Mouse (Mus musculus) heart, embryonic 12.5 days (tissue): ENCODE measurements around the gene Krt2. TPM values are rescaled to one million over a fixed set of nuclear protein-coding genes. Genes with fewer than 3 reads are reported as not detected.
A peak's percentile ranks its signal among the peaks of the same experiment; 100 is the strongest.

Experiments
- ATAC-seq: fragments of 200-750 bp; cut with Nextera tagmentation; 2 replicates; pipeline ENCODE4 v1.8.0; 2017; ENCODE audit warnings: moderate TSS enrichment, moderate library complexity; ENCODE audit not compliant: insufficient number of reproducible peaks, low FRiP score
- H3K27ac ChIP-seq: fragments of 300-500 bp; sonication (generic); 2 replicates; pipeline ENCODE4 v1.5.1; 2016; ENCODE audit warnings: mild to moderate bottlenecking, moderate library complexity; ENCODE audit not compliant: poor library complexity, severe bottlenecking
- H3K27me3 ChIP-seq: fragments of 300-500 bp; sonication (generic); replicated peaks from 2 replicates; pipeline ENCODE4 v1.6.1; 2016; ENCODE audit warnings: mild to moderate bottlenecking, moderate library complexity
- H3K36me3 ChIP-seq: fragments of 300-500 bp; sonication (generic); 2 replicates; pipeline ENCODE4 v1.6.1; 2016; ENCODE audit warnings: mild to moderate bottlenecking, moderate library complexity
- H3K4me1 ChIP-seq: fragments of 300-500 bp; sonication (generic); replicated peaks from 2 replicates; pipeline ENCODE4 v1.6.1; 2016; ENCODE audit warnings: mild to moderate bottlenecking
- H3K4me2 ChIP-seq: fragments of 300-500 bp; sonication (generic); 2 replicates; pipeline ENCODE4 v1.6.1; 2016; ENCODE audit warnings: mild to moderate bottlenecking, moderate library complexity
- H3K4me3 ChIP-seq: fragments of 300-500 bp; sonication (generic); 2 replicates; pipeline ENCODE4 v1.5.1; 2016; ENCODE audit warnings: mild to moderate bottlenecking
- H3K9ac ChIP-seq: fragments of 300-500 bp; sonication (generic); 2 replicates; pipeline ENCODE4 v1.6.1; 2016; ENCODE audit warnings: mild to moderate bottlenecking, moderate library complexity
- H3K9me3 ChIP-seq: fragments of 300-500 bp; sonication (generic); replicated peaks from 2 replicates; pipeline ENCODE4 v1.6.1; 2016; ENCODE audit warnings: mild to moderate bottlenecking, moderate library complexity
- WGBS: fragments of 180-500 bp; shearing (Covaris S2); methylation state at CpG from one replicate; pipeline ENCODE4 v1.1.7; 2016; 5-methylcytosine and 5-hydroxymethylcytosine counted together
- polyA plus RNA-seq: library from polyadenylated mRNA; unstranded; fragments of >200 nt; fragmentation: Nextera tagmentation; extraction: Ambion mirVana; gene quantifications from 2 replicates; pipeline ENCODE4 v1.2.1, GENCODE M21; 2016

Krt2 gene
- polyA plus RNA-seq, result not detected in 2 replicates

DNA sequence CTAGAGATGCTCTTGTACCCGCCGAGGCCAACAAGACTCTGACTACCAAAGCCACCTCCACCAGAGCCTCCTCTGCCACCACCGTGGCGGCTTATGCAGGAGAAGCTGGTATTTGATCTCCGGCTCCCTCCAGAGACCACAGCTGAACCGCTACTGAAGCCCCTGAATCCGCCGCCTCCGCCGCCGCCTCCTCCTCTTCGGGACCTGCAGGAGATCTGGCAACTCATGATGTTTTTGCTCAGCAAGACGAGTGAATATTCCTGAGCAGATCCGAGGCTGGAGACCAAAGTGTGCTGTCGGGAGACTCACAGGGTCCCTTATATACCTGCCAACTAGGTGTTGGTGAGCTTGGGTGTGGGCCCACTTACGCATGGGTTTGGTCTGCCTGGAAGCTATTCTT lies at the start of gene Krt2:
TSS of gene Krt2 (minus strand) at position 295 of the 400 bp plus-strand sequence.
- Histone ChIP-seq H3K4me1 (no peaks in the 10 kb centered on the region), H3K9ac (no peak within 1 kb of the TSS), H3K36me3 (no peaks in the 10 kb centered on the region), H3K4me2 (no peak within 1 kb of the TSS), H3K27ac (no peak within 1 kb of the TSS), H3K4me3 (no peak within 1 kb of the TSS), H3K9me3 (no peaks in the 10 kb centered on the region), H3K27me3 (peaks cover 48% of the 10 kb centered on the region)
- no peak for ATAC-seq
- 51% methylated on average over 16 of the region's 16 CpGs for WGBS

- Histone ChIP-seq H3K9ac (no peak overlapping the region), H3K9me3 (no peaks in the 10 kb centered on the region), H3K4me3 (no peak overlapping the region), H3K27me3 (peaks cover 41% of the 10 kb centered on the region), H3K4me1 (no peaks in the 10 kb centered on the region), H3K27ac (no peak overlapping the region), H3K36me3 (no peaks in the 10 kb centered on the region), H3K4me2 (no peak overlapping the region)
- no peak for ATAC-seq
- WGBS, result 52% methylated on average over 7 of the region's 7 CpGs
Measured at GRCm38 (mm10) chr15:101866754-101867153, 48.8 kb upstream of the Krt2 start.

DNA sequence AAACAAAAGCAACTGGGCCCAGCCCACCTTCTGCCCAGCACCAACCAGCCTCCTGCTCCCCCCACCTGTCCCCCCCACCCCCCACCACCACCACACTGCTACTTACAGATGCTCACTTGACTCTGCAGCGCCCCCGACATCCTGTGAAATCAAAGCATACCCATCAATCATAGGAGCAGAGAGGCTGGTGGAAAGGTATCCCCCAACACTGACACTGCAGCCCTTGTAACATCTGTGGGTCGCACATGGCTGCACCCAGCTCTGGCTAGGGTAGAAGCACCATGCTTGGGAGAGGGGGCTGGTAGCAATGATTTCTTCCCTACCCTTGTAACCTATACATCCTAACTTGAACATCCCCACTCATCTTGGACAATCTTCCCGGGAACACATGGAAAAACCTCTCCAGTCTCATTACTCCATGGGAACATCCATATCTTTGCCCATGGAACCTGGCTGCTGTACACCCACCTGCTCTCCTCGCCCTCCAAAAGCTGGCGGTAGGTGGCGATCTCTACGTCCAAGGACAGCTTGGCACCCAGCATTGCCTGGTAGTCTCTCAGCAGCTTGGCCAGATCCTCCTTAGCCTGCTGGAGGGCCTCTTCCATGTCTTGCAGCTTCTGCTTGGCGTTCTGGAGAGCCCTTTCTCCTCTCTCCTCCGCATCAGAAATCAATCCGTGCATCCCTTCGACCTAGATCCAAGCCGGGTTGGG lies 42.6 kb upstream of the Krt2 start:
- Histone ChIP-seq H3K27ac (no peak overlapping the region), H3K36me3 (no peaks in the 10 kb centered on the region), H3K27me3 (peaks cover 58% of the 10 kb centered on the region), H3K4me1 (peaks cover 11% of the 10 kb centered on the region), H3K4me2 (peak overlapping the region; percentile 94), H3K9me3 (no peaks in the 10 kb centered on the region), H3K4me3 (no peak overlapping the region), H3K9ac (no peak overlapping the region)
- ATAC-seq, result no peak
- WGBS, result 48% methylated on average over 13 of the region's 13 CpGs

GRCm38 (mm10) chr15:101859735-101860170 lies 41.8 kb upstream of the Krt2 start:
- peak overlapping the region; percentile 94 for H3K4me2 ChIP-seq
- under 1% methylated on average over 32 of the region's 33 CpGs for WGBS
- no peaks in the 10 kb centered on the region for H3K9me3 ChIP-seq
- ATAC-seq, result no peak
- H3K4me3 ChIP-seq, result peak overlapping the region; percentile 55
- H3K27ac ChIP-seq, result no peak overlapping the region
- H3K27me3 ChIP-seq, result peaks cover 62% of the 10 kb centered on the region
- H3K36me3 ChIP-seq, result no peaks in the 10 kb centered on the region
- peak overlapping the region; percentile 62 for H3K9ac ChIP-seq
- peaks cover 11% of the 10 kb centered on the region for H3K4me1 ChIP-seq

GRCm38 (mm10) chr15:101858673-101859425 lies 40.9 kb upstream of the Krt2 start:
- H3K4me2 ChIP-seq, result peak overlapping the region; percentile 94
- no peak for ATAC-seq
- H3K9me3 ChIP-seq, result no peaks in the 10 kb centered on the region
- H3K27ac ChIP-seq, result no peak overlapping the region
- H3K4me1 ChIP-seq, result peaks cover 17% of the 10 kb centered on the region
- H3K36me3 ChIP-seq, result no peaks in the 10 kb centered on the region
- H3K27me3 ChIP-seq, result peaks cover 71% of the 10 kb centered on the region
- WGBS, result 5% methylated on average over 11 of the region's 11 CpGs
- H3K9ac ChIP-seq, result no peak overlapping the region
- H3K4me3 ChIP-seq, result peak overlapping the region; percentile 55

GRCm38 (mm10) chr15:101856696-101857095 lies 38.7 kb upstream of the Krt2 start:
- Histone ChIP-seq H3K9ac (no peak overlapping the region), H3K9me3 (no peaks in the 10 kb centered on the region), H3K4me1 (peaks cover 17% of the 10 kb centered on the region), H3K4me3 (no peak overlapping the region), H3K36me3 (no peaks in the 10 kb centered on the region), H3K27ac (no peak overlapping the region), H3K27me3 (peaks cover 81% of the 10 kb centered on the region), H3K4me2 (no peak overlapping the region)
- 55% methylated on average over 5 of the region's 5 CpGs for WGBS
- no peak for ATAC-seq

DNA sequence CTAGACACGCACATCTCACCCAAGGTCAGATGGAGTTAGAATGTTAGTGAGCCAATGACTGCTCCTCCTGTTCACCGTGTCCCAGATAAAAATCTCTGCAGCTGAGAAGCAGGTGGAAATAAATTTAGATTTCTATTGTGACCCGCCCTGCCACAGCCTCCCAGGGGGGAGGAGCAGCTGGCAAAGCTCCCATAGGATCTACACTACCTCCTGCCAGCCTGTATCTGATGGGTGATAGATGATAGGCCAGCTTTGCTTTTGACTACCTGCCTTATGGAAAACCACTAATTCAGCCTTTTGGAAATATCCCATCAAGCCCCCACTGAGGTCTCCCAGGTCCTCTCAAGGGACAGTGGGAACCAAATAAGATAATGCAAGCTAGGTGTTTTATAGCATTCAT lies 37.8 kb upstream of the Krt2 start:
- no peaks in the 10 kb centered on the region for H3K36me3 ChIP-seq
- 72% methylated on average over 3 of the region's 3 CpGs for WGBS
- ATAC-seq, result no peak

DNA sequence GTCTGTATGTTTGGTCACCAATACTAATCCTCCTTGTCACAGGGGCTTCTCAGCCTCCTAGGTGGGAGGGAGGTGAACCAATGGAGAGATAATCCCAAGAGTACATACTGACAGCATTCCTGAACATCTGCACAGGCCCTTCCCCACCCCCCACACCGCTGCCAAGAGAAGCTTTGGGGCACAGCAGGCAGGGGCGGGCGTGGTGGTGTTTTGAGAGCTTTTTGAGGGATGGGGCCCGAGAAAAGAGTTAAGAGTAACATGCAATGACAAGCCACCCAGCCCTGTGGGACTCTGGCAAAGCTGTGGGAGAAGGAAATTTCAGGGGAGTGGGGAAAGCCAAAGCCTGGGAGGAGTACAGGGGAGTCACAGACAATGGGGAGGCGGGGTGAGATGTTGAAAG lies 36.3 kb upstream of the Krt2 start:
- Histone ChIP-seq H3K9me3 (no peaks in the 10 kb centered on the region), H3K36me3 (no peaks in the 10 kb centered on the region), H3K9ac (no peak overlapping the region), H3K4me1 (peaks cover 13% of the 10 kb centered on the region), H3K27ac (no peak overlapping the region), H3K4me2 (no peak overlapping the region), H3K4me3 (no peak overlapping the region), H3K27me3 (peaks cover 77% of the 10 kb centered on the region)
- no peak for ATAC-seq
- 16% methylated on average over 5 of the region's 5 CpGs for WGBS

More for the DNA sequence above, 37.8 kb upstream of the Krt2 start:
- Histone ChIP-seq H3K27me3 (peaks cover 81% of the 10 kb centered on the region), H3K4me3 (no peak overlapping the region), H3K4me1 (peaks cover 17% of the 10 kb centered on the region), H3K27ac (no peak overlapping the region), H3K9me3 (no peaks in the 10 kb centered on the region), H3K4me2 (no peak overlapping the region), H3K9ac (no peak overlapping the region)

DNA sequence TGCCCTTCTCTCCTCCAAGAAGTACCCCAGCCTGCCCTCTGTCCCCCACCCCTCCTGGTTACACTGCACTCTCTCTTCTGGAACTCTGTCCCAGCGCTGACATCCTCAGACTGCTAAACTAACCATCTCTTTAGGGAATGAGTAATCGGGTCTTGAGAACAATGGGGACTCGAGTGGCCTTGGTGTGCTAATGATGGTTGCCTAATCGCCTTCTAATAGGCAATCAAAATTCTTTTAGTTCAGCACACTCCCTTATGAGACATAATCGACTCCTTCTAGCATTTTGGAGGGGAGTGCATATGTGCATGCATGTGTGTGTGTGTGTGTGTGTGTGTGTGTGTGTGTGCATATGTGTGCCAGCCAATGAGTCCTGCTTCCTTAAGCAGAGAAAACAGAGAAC lies 34.6 kb upstream of the Krt2 start:
- Histone ChIP-seq H3K4me3 (no peak overlapping the region), H3K27me3 (peaks cover 79% of the 10 kb centered on the region), H3K9me3 (no peaks in the 10 kb centered on the region), H3K9ac (no peak overlapping the region), H3K27ac (no peak overlapping the region), H3K36me3 (no peaks in the 10 kb centered on the region), H3K4me1 (0 out of 2 replicates have a peak, but pooled peaks cover 6% of the 10 kb centered on the region), H3K4me2 (no peak overlapping the region)
- WGBS, result 53% methylated on average over 5 of the region's 5 CpGs
- ATAC-seq, result no peak

GRCm38 (mm10) chr15:101850694-101851093 lies 32.7 kb upstream of the Krt2 start, which contains the start of gene Krt1:
Gene Krt1 (minus strand): TSS chr15:101850794.
- H3K36me3 ChIP-seq, result no peaks in the 10 kb centered on the region
- 75% methylated on average over 6 of the region's 6 CpGs for WGBS
- peaks cover 75% of the 10 kb centered on the region for H3K27me3 ChIP-seq
- no peak within 1 kb of the TSS for H3K4me3 ChIP-seq
- no peak within 1 kb of the TSS for H3K9ac ChIP-seq
- ATAC-seq, result no peak
- H3K4me2 ChIP-seq, result no peak within 1 kb of the TSS
- no peak within 1 kb of the TSS for H3K27ac ChIP-seq
- H3K9me3 ChIP-seq, result no peaks in the 10 kb centered on the region
- H3K4me1 ChIP-seq, result peaks cover 7% of the 10 kb centered on the region; the same call in 1 of the 2 replicates

GRCm38 (mm10) chr15:101845971-101846403 lies 28.0 kb upstream of the Krt2 start:
- WGBS, result under 1% methylated on average over 37 of the region's 37 CpGs
- H3K4me1 ChIP-seq, result peaks cover 6% of the 10 kb centered on the region; the same call in 1 of the 2 replicates
- ATAC-seq, result no peak; the same call in 1 of the 2 replicates
- no peak overlapping the region for H3K27ac ChIP-seq
- peaks cover 57% of the 10 kb centered on the region for H3K27me3 ChIP-seq
- H3K9ac ChIP-seq, result peak overlapping the region; percentile 76
- peak overlapping the region; percentile 56 for H3K4me3 ChIP-seq
- no peaks in the 10 kb centered on the region for H3K9me3 ChIP-seq
- no peaks in the 10 kb centered on the region for H3K36me3 ChIP-seq
- peak overlapping the region; percentile 84 for H3K4me2 ChIP-seq
